Mouse (Mus musculus): ENCODE data around the gene Osbpl5. TPM values are rescaled to one million over a fixed set of nuclear protein-coding genes. Genes with fewer than 3 reads are reported as not detected.

Osbpl5 gene
- 15.1 and 17.5 TPM in 2 replicates for polyA plus RNA-seq (2016; fragmentation: Nextera tagmentation; extraction: Ambion mirVana)

DNA sequence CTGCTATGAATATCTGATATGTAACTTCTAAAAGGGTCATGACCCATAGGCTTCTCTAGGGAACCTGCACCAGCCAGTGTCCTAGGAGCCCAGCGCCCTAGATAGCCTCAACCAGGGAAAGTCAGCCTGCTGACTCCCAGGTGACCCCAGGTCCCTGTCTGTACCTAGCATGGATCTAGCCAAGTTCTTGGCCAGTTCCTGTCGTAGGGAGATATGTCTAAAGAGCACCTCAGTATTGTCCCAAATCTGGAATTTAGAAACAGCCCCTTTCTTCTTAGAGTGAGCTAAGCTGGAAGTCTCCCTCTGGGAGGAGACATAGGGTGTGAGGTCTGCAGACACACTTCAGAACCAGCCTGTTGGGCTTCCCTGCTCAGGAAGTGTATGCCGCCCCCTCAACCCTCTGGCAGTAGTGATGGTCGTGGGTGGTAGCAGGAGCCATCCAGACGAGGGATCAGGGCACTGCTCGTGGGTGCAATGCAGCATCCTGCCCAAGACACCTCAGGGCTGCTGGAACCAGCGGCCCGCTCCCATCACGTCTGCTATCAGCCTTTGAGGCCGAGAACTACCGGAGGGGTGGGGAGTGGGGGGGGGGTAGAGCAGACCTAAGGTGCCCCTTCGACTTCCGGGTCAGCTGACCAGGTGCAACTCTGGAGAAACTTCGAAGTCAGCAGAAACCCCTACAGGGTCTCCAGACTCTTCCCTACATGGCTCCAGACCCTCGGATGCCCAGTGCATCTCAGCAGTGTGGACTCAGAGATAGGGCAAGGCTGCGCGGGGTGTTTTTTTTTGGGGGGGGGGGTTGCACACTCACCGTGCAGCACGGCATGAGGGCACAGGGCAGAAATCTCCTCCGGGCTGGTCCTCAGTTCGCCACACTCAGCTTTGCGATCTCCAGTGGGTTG is at the start of gene Osbpl5:
Gene Osbpl5, minus strand, starts transcription at position 861 of the 902 bp plus-strand sequence.
- no peak within 1 kb of the TSS for H3K27ac ChIP-seq
- WGBS = 24% methylated on average over 22 of the region's 22 CpGs
- H3K4me2 ChIP-seq = peak within 1 kb of the TSS; percentile 60
- peak; percentile 17; the same call in 1 of the 2 replicates for ATAC-seq (ENCODE audit: low FRiP score)
- no peaks in the 10 kb centered on the region for H3K36me3 ChIP-seq (replicated peaks)
- peaks cover 49% of the 10 kb centered on the region for H3K27me3 ChIP-seq
- H3K4me3 ChIP-seq (replicated peaks) = peak within 1 kb of the TSS; percentile 34
- peaks cover 17% of the 10 kb centered on the region for H3K4me1 ChIP-seq
- H3K9me3 ChIP-seq = no peaks in the 10 kb centered on the region
- H3K9ac ChIP-seq = peak within 1 kb of the TSS; percentile 38

DNA sequence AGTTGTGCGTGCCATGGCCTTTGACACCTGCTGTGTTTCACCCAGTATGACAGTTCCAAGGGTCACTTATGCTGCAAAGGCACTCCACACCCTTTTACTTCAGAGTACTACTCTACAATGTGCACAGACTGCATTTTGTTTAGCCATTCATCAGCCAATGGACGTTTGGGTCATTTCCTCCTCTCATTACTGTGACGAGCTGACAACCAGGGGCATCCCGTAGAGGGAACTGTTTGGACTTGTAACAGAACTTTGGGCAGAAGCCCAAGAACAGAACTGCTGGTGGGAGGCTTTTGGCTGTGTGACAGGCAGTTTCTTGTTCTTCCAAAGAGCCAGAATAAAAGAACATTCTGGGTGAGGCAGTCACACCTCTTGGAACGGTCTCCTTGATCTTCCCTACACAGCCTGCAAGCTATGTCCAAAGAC is 48.4 kb upstream of the Osbpl5 start:
- Histone ChIP-seq H3K4me3 (replicated peaks) (no peak overlapping the region), H3K4me1 (no peaks in the 10 kb centered on the region), H3K9ac (no peak overlapping the region), H3K27ac (no peak overlapping the region), H3K4me2 (no peak overlapping the region), H3K9me3 (no peaks in the 10 kb centered on the region), H3K36me3 (replicated peaks) (peaks cover 80% of the 10 kb centered on the region), H3K27me3 (no peaks in the 10 kb centered on the region)
- no peak for ATAC-seq (ENCODE audit: low FRiP score)
- WGBS = 68% methylated on average over 5 of the region's 5 CpGs

DNA sequence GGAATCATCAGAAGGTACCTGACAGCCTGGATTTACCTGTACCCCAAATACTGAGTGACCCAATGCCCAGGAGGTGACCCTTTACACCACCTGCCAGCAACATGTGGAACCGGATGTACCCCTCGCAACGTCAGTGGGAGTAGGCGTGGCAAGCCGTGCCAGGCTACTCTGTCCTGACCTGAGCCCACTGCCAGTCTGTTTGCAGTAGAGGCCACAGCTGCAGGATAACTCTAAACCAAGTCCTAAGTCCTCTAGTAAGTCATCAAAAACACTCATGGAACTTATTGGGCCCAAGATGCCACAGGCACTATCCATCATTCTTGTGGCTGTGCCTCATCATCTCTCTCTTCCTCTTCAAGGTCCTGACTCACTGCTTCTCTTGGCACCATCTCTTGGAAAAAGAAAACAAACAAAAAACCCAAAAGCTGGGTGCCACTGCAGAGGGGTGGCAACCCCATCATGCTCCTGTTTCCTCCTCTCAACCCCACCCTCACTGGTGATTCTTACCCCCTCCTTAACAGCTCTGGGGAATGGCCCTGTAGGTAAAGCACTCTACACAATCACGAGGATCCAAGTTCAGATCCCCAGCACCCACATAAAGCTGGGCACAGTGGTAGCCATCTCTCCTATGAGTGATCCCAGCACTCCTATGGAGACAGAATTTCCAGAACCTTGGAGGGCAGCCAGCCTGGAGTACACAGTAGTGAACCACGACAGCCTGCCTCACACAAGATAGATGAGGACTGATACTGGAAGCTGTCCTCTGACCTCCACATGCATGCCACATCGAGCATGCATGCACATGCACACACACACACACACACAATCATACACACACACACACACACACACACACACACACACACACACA is 44.6 kb upstream of the Osbpl5 start:
- no peaks in the 10 kb centered on the region for H3K9me3 ChIP-seq
- no peak for ATAC-seq (ENCODE audit: low FRiP score)
- no peaks in the 10 kb centered on the region for H3K27me3 ChIP-seq
- H3K9ac ChIP-seq = no peak overlapping the region
- H3K4me3 ChIP-seq (replicated peaks) = no peak overlapping the region
- H3K4me2 ChIP-seq = no peak overlapping the region
- peaks cover 84% of the 10 kb centered on the region for H3K36me3 ChIP-seq (replicated peaks)
- WGBS = 91% methylated on average over 8 of the region's 8 CpGs
- no peak overlapping the region for H3K27ac ChIP-seq
- H3K4me1 ChIP-seq = no peaks in the 10 kb centered on the region

DNA sequence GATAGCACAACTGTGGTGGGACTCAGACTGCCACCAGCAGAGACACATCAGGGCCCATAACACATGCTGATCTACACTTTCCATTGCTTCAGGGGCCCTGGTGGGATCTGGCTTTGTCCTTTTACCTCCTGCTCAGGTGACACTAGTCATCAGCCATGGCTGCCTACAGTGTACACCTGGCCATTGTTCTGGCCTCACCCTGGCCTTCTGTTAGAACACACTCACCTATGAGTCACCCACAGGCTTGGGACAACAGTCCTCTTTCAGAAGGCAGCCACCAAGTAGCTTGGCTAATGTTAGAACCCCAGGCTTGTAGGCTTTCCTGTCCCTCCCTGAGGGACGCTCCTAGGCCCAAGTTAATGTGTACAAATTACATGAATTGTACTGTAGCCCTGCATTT is 44.0 kb upstream of the Osbpl5 start:
- Histone ChIP-seq H3K27ac (no peak overlapping the region), H3K4me2 (no peak overlapping the region), H3K4me3 (replicated peaks) (no peak overlapping the region), H3K27me3 (no peaks in the 10 kb centered on the region), H3K9me3 (no peaks in the 10 kb centered on the region), H3K36me3 (replicated peaks) (peaks cover 89% of the 10 kb centered on the region), H3K9ac (no peak overlapping the region), H3K4me1 (no peaks in the 10 kb centered on the region)
- ATAC-seq (ENCODE audit: low FRiP score) = no peak
- 89% methylated on average over 1 of the region's 1 CpGs for WGBS

DNA sequence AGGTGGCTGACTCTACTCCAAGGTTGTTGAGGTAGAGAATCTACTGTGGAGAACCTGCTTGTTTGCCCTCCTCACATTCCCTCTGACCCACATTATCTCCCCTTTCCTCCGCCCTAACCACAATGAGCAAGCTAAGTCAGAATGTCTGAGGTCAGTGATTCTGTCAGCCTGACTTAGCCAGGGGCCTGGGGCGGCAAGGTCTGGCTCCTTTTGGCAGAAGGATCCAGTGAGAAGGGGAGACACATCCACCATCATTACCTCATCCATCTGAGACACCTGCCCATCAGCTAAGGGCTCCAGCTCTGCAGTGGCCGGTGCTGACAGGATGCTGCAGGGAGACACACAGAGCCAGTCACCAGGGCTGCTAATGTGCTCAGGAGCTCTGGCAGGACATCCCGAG is 42.0 kb upstream of the Osbpl5 start:
- ATAC-seq (ENCODE audit: low FRiP score) = no peak
- Histone ChIP-seq H3K4me3 (replicated peaks) (no peak overlapping the region), H3K4me1 (no peaks in the 10 kb centered on the region), H3K27me3 (no peaks in the 10 kb centered on the region), H3K36me3 (replicated peaks) (peaks cover 80% of the 10 kb centered on the region), H3K27ac (no peak overlapping the region), H3K9me3 (no peaks in the 10 kb centered on the region), H3K4me2 (no peak overlapping the region), H3K9ac (no peak overlapping the region)
- WGBS = 90% methylated on average over 4 of the region's 4 CpGs

DNA sequence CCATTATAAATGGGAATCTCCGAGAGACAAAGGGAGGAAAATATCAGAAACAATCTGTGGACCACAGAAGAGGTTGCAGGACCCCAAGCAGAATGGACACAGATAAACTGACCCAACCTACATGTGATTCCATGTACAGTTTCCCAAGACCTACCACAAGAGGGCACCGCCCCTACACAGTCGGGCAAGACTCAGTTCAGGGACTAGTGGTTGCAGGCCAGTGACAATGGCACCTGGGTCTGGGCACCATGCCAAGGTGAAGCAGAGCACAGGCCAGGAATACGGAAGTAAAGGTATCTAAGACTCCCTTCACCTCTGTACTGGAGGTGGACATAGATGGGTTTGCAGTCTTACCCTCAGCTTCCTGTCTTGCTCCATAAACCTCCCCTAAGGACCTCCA is 36.3 kb upstream of the Osbpl5 start:
- Histone ChIP-seq H3K36me3 (replicated peaks) (peaks cover 32% of the 10 kb centered on the region), H3K9me3 (no peaks in the 10 kb centered on the region), H3K27ac (no peak overlapping the region), H3K4me3 (replicated peaks) (no peak overlapping the region), H3K4me1 (no peaks in the 10 kb centered on the region), H3K27me3 (no peaks in the 10 kb centered on the region), H3K9ac (no peak overlapping the region), H3K4me2 (no peak overlapping the region)
- 65% methylated on average over 4 of the region's 4 CpGs for WGBS
- no peak for ATAC-seq (ENCODE audit: low FRiP score)

DNA sequence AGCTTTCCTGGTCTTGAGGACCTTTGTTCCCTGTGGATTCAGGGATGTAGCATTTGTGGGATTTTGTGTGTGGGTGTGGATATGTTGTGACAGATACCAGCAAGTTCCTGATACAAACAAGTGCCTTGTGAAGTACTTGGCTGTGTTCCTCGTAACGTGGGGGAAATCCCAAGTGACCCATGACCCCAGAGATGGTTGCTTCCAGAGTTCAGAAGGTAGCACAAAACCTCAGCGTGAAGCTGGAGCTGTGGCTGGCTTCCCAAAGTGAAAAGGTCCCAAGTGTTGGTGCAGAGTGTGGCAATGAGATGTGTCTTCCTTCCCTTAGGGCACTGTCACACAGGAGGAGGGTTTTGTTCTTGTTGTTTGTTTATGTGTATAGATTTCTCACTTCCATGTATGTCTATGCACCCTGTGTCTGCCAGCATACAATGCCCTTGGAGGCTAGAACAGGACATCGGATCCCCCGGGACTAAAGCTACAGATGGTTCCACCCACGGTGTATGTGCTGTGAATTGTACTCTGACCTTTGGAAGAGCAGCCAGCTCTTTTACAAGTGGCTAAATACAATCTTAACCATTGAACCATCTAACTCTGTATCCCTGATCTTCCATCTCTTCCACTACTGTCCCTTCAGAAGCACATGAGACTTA is 35.7 kb upstream of the Osbpl5 start:
- WGBS = 80% methylated on average over 6 of the region's 6 CpGs
- no peak overlapping the region for H3K4me2 ChIP-seq
- H3K9ac ChIP-seq = no peak overlapping the region
- H3K4me3 ChIP-seq (replicated peaks) = no peak overlapping the region
- no peak for ATAC-seq (ENCODE audit: low FRiP score)
- H3K27me3 ChIP-seq = no peaks in the 10 kb centered on the region
- no peaks in the 10 kb centered on the region for H3K9me3 ChIP-seq
- no peak overlapping the region for H3K27ac ChIP-seq
- no peaks in the 10 kb centered on the region for H3K4me1 ChIP-seq
- H3K36me3 ChIP-seq (replicated peaks) = peaks cover 26% of the 10 kb centered on the region

DNA sequence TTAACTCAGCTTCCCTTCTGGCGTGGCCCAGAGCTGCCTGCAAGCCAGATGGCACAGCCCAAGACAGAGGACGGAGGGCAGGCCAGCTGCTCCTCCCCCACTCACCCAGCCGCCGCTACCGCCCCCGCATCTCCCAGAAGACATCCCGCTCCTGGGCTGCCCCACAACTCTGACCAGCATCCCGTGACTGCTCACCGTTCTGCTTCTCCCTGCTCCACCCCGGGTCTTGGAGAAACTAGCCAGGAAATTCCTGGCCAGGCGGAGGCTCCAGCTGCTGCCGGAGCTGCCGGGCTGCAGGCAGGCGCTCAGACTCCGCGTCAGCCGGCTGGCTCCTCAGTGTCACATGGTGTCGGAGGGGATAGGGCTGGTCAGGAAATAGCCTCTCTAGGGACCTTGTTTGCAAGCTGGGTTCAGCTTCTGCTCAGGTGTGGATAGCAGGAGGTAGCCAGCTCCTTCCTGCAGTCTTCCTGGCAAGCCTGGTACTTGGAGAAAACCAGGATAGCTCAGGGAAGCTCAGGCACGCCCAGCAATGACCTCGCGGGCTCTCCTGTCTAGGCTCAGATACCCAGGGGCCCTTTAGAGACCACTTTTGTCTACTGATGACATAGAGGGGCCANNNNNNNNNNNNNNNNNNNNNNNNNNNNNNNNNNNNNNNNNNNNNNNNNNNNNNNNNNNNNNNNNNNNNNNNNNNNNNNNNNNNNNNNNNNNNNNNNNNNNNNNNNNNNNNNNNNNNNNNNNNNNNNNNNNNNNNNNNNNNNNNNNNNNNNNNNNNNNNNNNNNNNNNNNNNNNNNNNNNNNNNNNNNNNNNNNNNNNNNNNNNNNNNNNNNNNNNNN is 27.4 kb upstream of the Osbpl5 start, which contains the start of gene Mrgpre:
Gene Mrgpre, minus strand, starts transcription at position 505 of the 834 bp plus-strand sequence.
- peak; percentile 90 for ATAC-seq (ENCODE audit: low FRiP score)
- Histone ChIP-seq H3K27ac (peak within 1 kb of the TSS; percentile 69), H3K27me3 (0 out of 2 replicates have a peak, but pooled peaks cover 10% of the 10 kb centered on the region), H3K4me1 (peaks cover 22% of the 10 kb centered on the region), H3K9ac (peak within 1 kb of the TSS; percentile 61), H3K9me3 (no peaks in the 10 kb centered on the region), H3K36me3 (replicated peaks) (no peaks in the 10 kb centered on the region), H3K4me2 (peak within 1 kb of the TSS; percentile 75), H3K4me3 (replicated peaks) (peak within 1 kb of the TSS; percentile 49)
- WGBS = 2% methylated on average over 21 of the region's 21 CpGs

DNA sequence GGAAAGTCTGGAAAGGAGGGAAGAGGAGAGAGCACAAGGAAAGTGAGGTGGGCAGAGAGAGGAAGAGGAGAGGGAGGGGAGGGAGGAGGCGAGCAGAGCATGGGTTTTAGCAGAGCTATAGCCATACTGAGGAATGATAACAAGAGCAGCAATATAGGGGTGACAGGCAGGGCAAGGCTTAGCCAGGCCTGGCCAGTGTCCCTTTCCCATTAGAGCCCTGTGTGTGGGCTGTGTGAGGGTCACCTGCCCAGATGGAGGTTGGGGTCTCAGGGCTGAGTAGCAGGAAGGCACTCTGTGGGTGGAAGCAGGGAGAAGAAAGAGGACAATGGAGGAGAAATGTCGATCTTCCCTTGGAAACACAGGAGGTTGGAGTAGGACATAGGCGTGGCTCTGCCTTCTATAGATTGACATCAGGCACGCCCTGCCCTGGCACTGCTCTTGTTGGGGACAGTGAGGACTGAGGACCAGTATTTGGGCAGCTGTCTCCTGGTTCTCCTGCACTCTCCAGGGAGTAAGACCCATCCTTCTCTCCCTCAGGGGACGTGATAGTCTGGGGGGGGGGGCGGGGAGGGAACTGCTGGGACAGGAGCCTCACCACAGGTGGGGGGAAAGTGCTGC is 26.7 kb upstream of the Osbpl5 start:
- Histone ChIP-seq H3K36me3 (replicated peaks) (no peaks in the 10 kb centered on the region), H3K9me3 (no peaks in the 10 kb centered on the region), H3K4me1 (peaks cover 22% of the 10 kb centered on the region), H3K27ac (peak overlapping the region; percentile 69), H3K4me3 (replicated peaks) (peak overlapping the region; percentile 49), H3K27me3 (0 out of 2 replicates have a peak, but pooled peaks cover 10% of the 10 kb centered on the region), H3K9ac (peak overlapping the region; percentile 61), H3K4me2 (peak overlapping the region; percentile 75)
- WGBS = 16% methylated on average over 6 of the region's 6 CpGs
- peak; percentile 72 for ATAC-seq (ENCODE audit: low FRiP score)

DNA sequence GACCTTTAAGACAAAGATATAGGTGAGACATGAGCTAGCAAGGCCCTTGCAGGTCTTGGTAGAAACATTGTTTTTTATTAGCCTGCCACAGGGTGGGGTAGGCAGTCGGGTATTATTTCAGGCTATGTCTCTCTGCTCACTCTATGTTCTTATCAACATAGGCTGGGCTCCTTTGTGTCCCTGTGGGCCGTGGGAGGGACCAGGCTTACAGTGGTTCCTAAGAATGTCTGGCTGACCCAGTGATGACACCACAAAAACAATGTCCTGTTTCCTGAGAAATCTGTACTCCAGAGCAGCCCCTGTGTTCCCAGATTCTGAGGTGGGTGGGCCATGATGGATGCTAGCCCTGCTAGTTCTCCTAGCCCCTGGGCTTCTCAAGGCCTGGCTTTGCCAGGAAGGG is 20.6 kb upstream of the Osbpl5 start:
- no peaks in the 10 kb centered on the region for H3K9me3 ChIP-seq
- H3K4me3 ChIP-seq (replicated peaks) = no peak overlapping the region
- WGBS = 70% methylated on average over 2 of the region's 2 CpGs
- no peaks in the 10 kb centered on the region for H3K36me3 ChIP-seq (replicated peaks)
- H3K27ac ChIP-seq = no peak overlapping the region
- ATAC-seq (ENCODE audit: low FRiP score) = no peak
- H3K9ac ChIP-seq = no peak overlapping the region
- no peak overlapping the region for H3K4me2 ChIP-seq
- no peaks in the 10 kb centered on the region for H3K4me1 ChIP-seq
- H3K27me3 ChIP-seq = peaks cover 12% of the 10 kb centered on the region; the same call in 1 of the 2 replicates

DNA sequence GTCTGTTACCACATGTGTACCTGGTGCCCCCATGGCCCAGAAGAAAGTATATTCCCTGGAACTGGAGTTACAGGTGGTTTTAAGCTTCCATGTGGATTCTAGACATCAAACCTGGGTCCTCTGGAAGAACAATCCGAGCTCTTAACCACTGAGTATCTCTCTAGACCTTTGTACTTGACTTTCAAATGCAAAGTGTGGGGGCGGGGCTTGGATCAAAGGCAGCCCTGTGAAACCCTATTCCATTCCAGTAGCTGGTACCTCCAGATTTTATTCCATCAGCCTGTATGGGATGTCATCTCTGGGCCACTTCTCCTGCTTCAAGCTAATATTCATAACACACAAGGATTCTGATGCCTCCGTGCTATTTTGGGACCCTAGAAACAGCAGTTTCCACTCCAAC is 19.4 kb upstream of the Osbpl5 start:
- no peak for ATAC-seq (ENCODE audit: low FRiP score)
- WGBS = 37% methylated on average over 3 of the region's 3 CpGs

More for the DNA sequence above, 19.4 kb upstream of the Osbpl5 start:
- no peaks in the 10 kb centered on the region for H3K4me1 ChIP-seq
- no peak overlapping the region for H3K9ac ChIP-seq
- no peaks in the 10 kb centered on the region for H3K9me3 ChIP-seq
- no peaks in the 10 kb centered on the region for H3K36me3 ChIP-seq (replicated peaks)
- no peak overlapping the region for H3K27ac ChIP-seq
- H3K27me3 ChIP-seq = peaks cover 3% of the 10 kb centered on the region; the same call in 1 of the 2 replicates
- no peak overlapping the region for H3K4me2 ChIP-seq
- H3K4me3 ChIP-seq (replicated peaks) = no peak overlapping the region

Measured in forebrain, embryonic 12.5 days (tissue).